Mouse (Mus musculus) CH12.LX (cell line): Measurements from ENCODE around the gene Gfi1b. TPM values are rescaled to one million over a fixed set of nuclear protein-coding genes. Genes with fewer than 3 reads are reported as not detected.

Experiments
- DNase-seq: peaks from one replicate; pipeline ENCODE4 v3.0.0-alpha.2; 2013; ENCODE audit errors: extremely low read depth
- H3K27ac ChIP-seq: 2 replicates; pipeline ENCODE4 v1.5.1; 2012; ENCODE audit warnings: low read depth, mild to moderate bottlenecking, control low read depth, moderate library complexity; ENCODE audit not compliant: insufficient read depth
- H3K27me3 ChIP-seq: replicated peaks from 2 replicates; pipeline ENCODE3; 2012; ENCODE audit warnings: inconsistent platforms
- H3K36me3 ChIP-seq, 2 experiments: replicated peaks in 1 of 2; 2 replicates each; pipeline versions ENCODE3 to v1.6.1; 2012; ENCODE audit warnings: inconsistent platforms in 1 of 2, low read length in 1 of 2, mild to moderate bottlenecking in 1 of 2, mixed read lengths in 1 of 2, moderate library complexity in 1 of 2; ENCODE audit not compliant: control insufficient read depth in 1 of 2, insufficient read depth in 1 of 2
- H3K4me1 ChIP-seq, 2 experiments: 2 replicates each; pipeline ENCODE4 v1.6.1; 2012; ENCODE audit warnings: inconsistent platforms in 1 of 2, moderate library complexity in 1 of 2; ENCODE audit not compliant: insufficient read depth in 2 of 2, control insufficient read depth in 1 of 2
- H3K4me2 ChIP-seq: 2 replicates; pipeline ENCODE4 v1.6.1; 2012; ENCODE audit warnings: low read depth, mild to moderate bottlenecking, control low read depth; ENCODE audit not compliant: poor library complexity, insufficient read depth, severe bottlenecking
- H3K4me3 ChIP-seq, 3 experiments: fragments of 150-350 bp in 1 of 3; sonication (generic) in 1 of 3; replicated peaks in 1 of 3; 2 replicates each; pipeline versions ENCODE3 to v1.5.1; 2011 to 2012; ENCODE audit warnings: low read depth in 2 of 3, low read length in 2 of 3, mild to moderate bottlenecking in 2 of 3, moderate library complexity in 2 of 3, control low read depth in 1 of 3, improper control_type of control experiment in 1 of 3, inconsistent platforms in 1 of 3, mixed read lengths in 1 of 3; ENCODE audit not compliant: poor library complexity in 1 of 3
- H3K79me2 ChIP-seq: replicated peaks from 2 replicates; pipeline ENCODE4 v1.6.1; 2012; ENCODE audit warnings: mild to moderate bottlenecking, moderate library complexity; ENCODE audit not compliant: control insufficient read depth, poor library complexity, insufficient read depth, severe bottlenecking; ENCODE audit errors: extremely low read depth
- H3K9ac ChIP-seq: 2 replicates; pipeline ENCODE4 v1.6.1; 2012; ENCODE audit warnings: low read depth, mild to moderate bottlenecking, control low read depth, moderate library complexity; ENCODE audit not compliant: insufficient read depth
- H3K9me3 ChIP-seq: replicated peaks from 2 replicates; pipeline ENCODE3; 2012; ENCODE audit warnings: low read length, inconsistent platforms, mixed read lengths
- CHD1 ChIP-seq: IDR thresholded peaks from 2 replicates; pipeline ENCODE4 v1.6.1; 2012; ENCODE audit warnings: low read depth, low read length, improper control_type of control experiment, inconsistent platforms
- CTCF ChIP-seq, 2 experiments: IDR thresholded peaks in 1 of 2; conservative IDR thresholded peaks in 1 of 2; 2 replicates each; pipeline ENCODE4 v1.5.1; 2011 to 2012; ENCODE audit warnings: low read depth in 2 of 2, low read length in 2 of 2, improper control_type of control experiment in 1 of 2, inconsistent platforms in 1 of 2, mild to moderate bottlenecking in 1 of 2, moderate library complexity in 1 of 2
- ELF1 ChIP-seq: IDR thresholded peaks from 2 replicates; pipeline ENCODE4 v1.6.1; 2014; ENCODE audit warnings: low read depth, mild to moderate bottlenecking, inconsistent platforms, low read length, improper control_type of control experiment
- ETS1 ChIP-seq: conservative IDR thresholded peaks from 2 replicates; pipeline ENCODE4 v1.6.1; 2012; ENCODE audit warnings: low read depth, mild to moderate bottlenecking, inconsistent platforms, low read length, improper control_type of control experiment, moderate library complexity
- IRF4 ChIP-seq: IDR thresholded peaks from 2 replicates; pipeline ENCODE4 v1.6.1; 2014; ENCODE audit warnings: low read depth, mild to moderate bottlenecking, inconsistent platforms, low read length, improper control_type of control experiment
- KAT2A ChIP-seq: IDR thresholded peaks from 2 replicates; pipeline ENCODE4 v1.6.1; 2012; ENCODE audit warnings: low read length, improper control_type of control experiment, inconsistent platforms; ENCODE audit not compliant: insufficient replicate concordance
- MAFK ChIP-seq: IDR thresholded peaks from 2 replicates; pipeline ENCODE4 v1.6.1; 2011; ENCODE audit warnings: low read length, improper control_type of control experiment; ENCODE audit not compliant: insufficient replicate concordance
- MAZ ChIP-seq: IDR thresholded peaks from 2 replicates; pipeline ENCODE4 v1.6.1; 2012; ENCODE audit warnings: low read depth, mild to moderate bottlenecking, inconsistent platforms, low read length, improper control_type of control experiment, moderate library complexity
- MXI1 ChIP-seq: IDR thresholded peaks from 2 replicates; pipeline ENCODE4 v1.6.1; 2011; ENCODE audit warnings: mild to moderate bottlenecking, low read depth, low read length, improper control_type of control experiment
- RAD21 ChIP-seq: IDR thresholded peaks from 2 replicates; pipeline ENCODE4 v1.6.1; 2011; ENCODE audit warnings: low read depth, mild to moderate bottlenecking, low read length, improper control_type of control experiment, moderate library complexity
- RCOR1 ChIP-seq: conservative IDR thresholded peaks from 2 replicates; pipeline ENCODE4 v1.6.1; 2012; ENCODE audit warnings: low read depth, mild to moderate bottlenecking, inconsistent platforms, low read length, improper control_type of control experiment
- SIN3A ChIP-seq: IDR thresholded peaks from 2 replicates; pipeline ENCODE4 v1.6.1; 2012; ENCODE audit warnings: low read length, improper control_type of control experiment, inconsistent platforms
- SMC3 ChIP-seq: IDR thresholded peaks from 2 replicates; pipeline ENCODE4 v1.6.1; 2011; ENCODE audit warnings: low read depth, low read length, improper control_type of control experiment
- TBP ChIP-seq: conservative IDR thresholded peaks from 2 replicates; pipeline ENCODE4 v1.6.1; 2011; ENCODE audit warnings: low read depth, low read length, improper control_type of control experiment
- ZNF384 ChIP-seq: IDR thresholded peaks from 2 replicates; pipeline ENCODE4 v1.6.1; 2012; ENCODE audit warnings: low read depth, low read length, improper control_type of control experiment, inconsistent platforms
- dilution Hi-C: fragments of 300-500 bp; cut with MboI; formaldehyde crosslinking; loops from 2 replicates; pipeline ENCODE4 v1.14.3; 2020; ENCODE audit warnings: low sequenced_read_pairs; ENCODE audit not compliant: extremely low pct_unique_long_range_greater_than_20kb, extremely low pct_ligation_motif_present
- in situ Hi-C: fragments of 300-500 bp; cut with MboI; formaldehyde crosslinking; loops from 3 replicates; pipeline ENCODE4 v1.14.3; 2019; ENCODE audit warnings: low sequenced_read_pairs, low pct_ligation_motif_present, low pct_unique_long_range_greater_than_20kb, mixed read lengths
- polyA plus RNA-seq: library from polyadenylated mRNA; unstranded; fragments of >175 nt; gene quantifications from 2 replicates; pipeline ENCODE4 v1.2.1, GENCODE M21; 2012; ENCODE audit warnings: low read depth; ENCODE audit not compliant: insufficient read length
- total RNA-seq, 2 experiments: library from RNA; depleted of rRNA; stranded (reverse); fragments of 300-350 nt in 1 of 2; fragments of >200 nt in 1 of 2; gene quantifications; 2 replicates each; pipeline ENCODE4 v1.2.3; 2012 to 2014

Gfi1b gene
- total and polyA plus RNA-seq, 3 experiments = 0.19 to 0.87 TPM; not detected in 1

GRCm38 (mm10) chr2:28654295-28654694, 32.5 kb upstream of the Gfi1b start:
- dilution Hi-C loops = no loop called here
- Histone ChIP-seq H3K9me3 (no peaks in the 10 kb centered on the region), H3K9ac (no peak overlapping the region), H3K36me3 (peaks cover 10 to 49% of the 10 kb centered on the region in 2 experiments), H3K79me2 (no peaks in the 10 kb centered on the region), H3K4me3 (no peak overlapping the region)
- DNase-seq = peak; percentile 52
- no peak for TF ChIP-seq ELF1
- peak; percentile 57 for TF ChIP-seq SMC3
- no peak for TF ChIP-seq TBP
- peak; percentile 33 to 76 for TF ChIP-seq CTCF (conservative IDR thresholded peaks at IDR 0.05 in 1 of 2, IDR thresholded peaks at IDR 0.05 in 1 of 2; ENCODE audit: low read depth in 2 of 2, low read length in 2 of 2)
- TF ChIP-seq ETS1 = no peak
- TF ChIP-seq RAD21 = peak; percentile 64
- TF ChIP-seq, all 38 proteins: peak for 3
- Histone ChIP-seq H3K4me2 (no peak overlapping the region), H3K4me1 (peaks cover 0 to 22% of the 10 kb centered on the region in 2 experiments; a peak in 1 of 4 replicates), H3K27ac (no peak overlapping the region), H3K27me3 (no peaks in the 10 kb centered on the region)
- in situ Hi-C loops = no loop called here

GRCm38 (mm10) chr2:28653351-28653750, 31.6 kb upstream of the Gfi1b start:
- no peak overlapping the region for H3K4me3 ChIP-seq
- H3K27ac ChIP-seq = no peak overlapping the region
- dilution Hi-C loops (no loop called here), in situ Hi-C loops (no loop called here)
- no peaks in the 10 kb centered on the region for H3K9me3 ChIP-seq
- no peak for DNase-seq
- no peaks in the 10 kb centered on the region for H3K79me2 ChIP-seq
- H3K36me3 ChIP-seq = peaks cover 7 to 41% of the 10 kb centered on the region in 2 experiments
- no peak overlapping the region for H3K9ac ChIP-seq
- no peak overlapping the region for H3K4me2 ChIP-seq
- H3K4me1 ChIP-seq = peaks cover 0 to 22% of the 10 kb centered on the region in 2 experiments; a peak in 1 of 4 replicates
- H3K27me3 ChIP-seq = no peaks in the 10 kb centered on the region
- TF ChIP-seq SIN3A (no peak), KAT2A (no peak), RCOR1 (no peak), MAZ (no peak), MAFK (no peak), SMC3 (no peak), IRF4 (no peak), ZNF384 (no peak), MXI1 (no peak), CHD1 (no peak)
